Comparison of ENCODE assay signal across 9 mouse cellular contexts in genomic region chr9:119003990-119004702, GRCm38 (mm10). TPM values are rescaled to one million over a fixed set of nuclear protein-coding genes. Genes with fewer than 3 reads are reported as not detected.
DNase-seq lines count a peak whose midpoint lies in the region; ATAC-seq and TF ChIP-seq lines count a peak whose summit lies in the region.
"Had no signal": no experiment of that assay in that cellular context is flagged by ENCODE, and none has a peak within 500 bp of the region (broad histone marks: within the 10 kb centered on the region; RNA-seq: fewer than 3 reads in every experiment).

No protein-coding gene starts in this region.

- peak; percentile 44 for DNase-seq in heart, postnatal 0 days (ENCODE audit: low spot score)
- DNase-seq in heart, postnatal 4 days: no peak
- DNase-seq in 416B (ENCODE audit: low read depth): peak; percentile 16
- peak; percentile 88 for DNase-seq in brain, adult 2 months (ENCODE audit: low read depth, low spot score)
- DNase-seq in left cerebral cortex, postnatal 36 days (ENCODE audit: low spot score in 2 of 2): peak; percentile 66 to 77
- no peak for DNase-seq in adrenal gland, postnatal 36 days

- 42% methylated on average over 23 of the region's 23 CpGs for WGBS in heart, postnatal 0 days

- H3K9me3 ChIP-seq in heart, postnatal 0 days (replicated peaks; ENCODE audit: control insufficient read depth, low read length): no peaks in the 10 kb centered on the region
- H3K9me3 ChIP-seq: hindbrain, embryonic 13.5 days; liver, embryonic 12.5 days had no signal

- H3K36me3 ChIP-seq in heart, postnatal 0 days (replicated peaks; ENCODE audit: control insufficient read depth, insufficient read depth, low read length): no peaks in the 10 kb centered on the region
- H3K36me3 ChIP-seq: hindbrain, embryonic 13.5 days had no signal

- peak overlapping the region; percentile 5 for H3K27ac ChIP-seq in heart, postnatal 0 days (ENCODE audit: low read depth)
- H3K27ac ChIP-seq: liver, embryonic 12.5 days had no signal

- no peak overlapping the region for H3K9ac ChIP-seq in heart, postnatal 0 days (replicated peaks; ENCODE audit: low read depth, low read length)
- H3K9ac ChIP-seq: hindbrain, embryonic 13.5 days; liver, embryonic 12.5 days had no signal

- peak overlapping the region; percentile 38 for H3K4me2 ChIP-seq in heart, postnatal 0 days (ENCODE audit: low read depth, low read length)
- H3K4me2 ChIP-seq: hindbrain, embryonic 13.5 days; liver, embryonic 12.5 days had no signal

- peaks cover 26% of the 10 kb centered on the region for H3K4me1 ChIP-seq in heart, postnatal 0 days (ENCODE audit: control insufficient read depth, insufficient read depth)

- no peak for TF ChIP-seq CTCF in heart, postnatal 0 days (IDR thresholded peaks at IDR 0.05; ENCODE audit: low read depth)

- H3K27me3 ChIP-seq in heart, postnatal 0 days (ENCODE audit: control insufficient read depth, insufficient read depth, low read length): no peaks in the 10 kb centered on the region
- H3K27me3 ChIP-seq: hindbrain, embryonic 13.5 days; liver, embryonic 12.5 days had no signal

- intact Hi-C loops in left cerebral cortex, postnatal 36 days (cut with DNase I): loop anchor here (5.0 kb wide), 1 partner anchor 33 kb away; no protein-coding TSS in a partner anchor

- H3K4me3 ChIP-seq in heart, postnatal 0 days (ENCODE audit: low read depth, low read length): no peak overlapping the region
- H3K4me3 ChIP-seq: hindbrain, embryonic 13.5 days; liver, embryonic 12.5 days had no signal

- peak; percentile 42; the same call in 1 of the 2 replicates for ATAC-seq in heart, postnatal 0 days (ENCODE audit: insufficient read depth, low read depth)
- no peak for ATAC-seq in inflammation-experienced regulatory T-cells, adult 6 months
- ATAC-seq: liver, embryonic 12.5 days had no signal

- no peak for TF ChIP-seq EP300 in heart, postnatal 0 days (IDR thresholded peaks at IDR 0.05; ENCODE audit: low read depth)

RNA-seq across cellular contexts. Expression of gene Vill, which starts 48.4 kb away (rescaled TPM):
- total RNA-seq in heart, postnatal 0 days (2014; rRNA removed; ENCODE audit: low replicate concordance): 4.8 and 12.6 TPM in 2 replicates
- 3.8 and 4.4 TPM in 2 replicates for polyA plus RNA-seq in heart, postnatal 0 days (2015; fragmentation: Nextera tagmentation; extraction: Ambion mirVana)
- total RNA-seq in heart, postnatal 4 days (2021): 1 to 10 TPM; 4.5 to 5.4 TPM
- 1 to 10 TPM; 5.1 to 9.6 TPM for total RNA-seq in left cerebral cortex, postnatal 36 days (2021)
- total RNA-seq in adrenal gland, postnatal 36 days (2021): 1 to 10 TPM in 1 of 2 experiments, under 1 TPM in 1; 0.66 to 1.4 TPM
- 10 to 100 TPM; 17.6 to 20.9 (median 17.8) TPM for polyA plus RNA-seq in inflammation-experienced regulatory T-cells, adult 6 months (2017; shearing (Covaris generic))

Comparison
In these comparisons a context has a peak if more than half of its experiments do, and no peak if none do; other contexts are left out.
1. DNase-seq: peak in heart, postnatal 0 days (single experiment), 416B (single experiment), brain, adult 2 months (single experiment) and left cerebral cortex, postnatal 36 days (2 of 2); none in heart, postnatal 4 days (single experiment) and adrenal gland, postnatal 36 days (0 of 2).